Mouse (Mus musculus): ENCODE measurements around the gene Gm28635. TPM values are rescaled to one million over a fixed set of nuclear protein-coding genes. Genes with fewer than 3 reads are reported as not detected.
"Not testable (repeated sequence)": the region's sequence is repeated elsewhere in the genome, so short reads cannot be mapped to it uniquely, and the experiment has no call there.

Gm28635 gene
- total RNA-seq, 2 experiments from 2014 or later: 4.1 to 4.8 TPM

DNA sequence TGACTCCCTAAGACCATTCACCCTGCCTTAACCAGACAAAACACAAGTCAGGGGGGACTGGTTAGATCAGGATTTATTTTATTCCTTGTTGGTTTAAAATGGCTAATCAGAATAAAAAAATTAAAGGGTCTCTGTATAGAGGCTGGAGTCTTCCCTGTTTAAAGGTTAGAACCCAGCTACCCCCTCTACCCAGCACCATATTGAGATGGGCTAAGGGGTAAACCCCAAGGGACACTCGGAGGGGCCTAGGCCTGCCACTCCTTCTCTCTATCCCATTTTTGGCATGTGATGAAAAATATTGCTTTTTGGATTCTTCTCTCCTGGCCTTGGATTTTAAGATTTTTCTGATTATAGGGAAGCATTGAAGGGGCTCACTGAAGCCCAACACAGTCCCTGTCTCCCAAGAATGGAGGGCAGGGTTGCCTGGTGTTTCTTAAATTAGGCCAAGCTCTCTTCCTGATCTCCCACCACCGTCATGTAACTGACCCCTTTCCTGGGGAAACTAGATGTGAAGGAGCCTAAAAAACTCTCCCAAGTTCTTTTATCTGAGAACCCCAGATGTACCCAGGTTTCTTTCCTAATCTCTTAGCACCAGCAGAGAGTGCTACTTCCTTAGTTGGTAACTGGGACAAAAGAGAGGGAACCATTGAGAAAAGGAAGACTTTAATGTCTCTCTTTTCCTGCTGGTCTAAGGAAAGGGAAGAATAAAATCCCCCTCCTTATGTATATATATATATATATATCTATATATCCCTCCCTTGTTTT, 10.4 kb upstream of the Gm28635 start:
- no peak for DNase-seq (ENCODE audit: low spot score in 2 of 2)

DNA sequence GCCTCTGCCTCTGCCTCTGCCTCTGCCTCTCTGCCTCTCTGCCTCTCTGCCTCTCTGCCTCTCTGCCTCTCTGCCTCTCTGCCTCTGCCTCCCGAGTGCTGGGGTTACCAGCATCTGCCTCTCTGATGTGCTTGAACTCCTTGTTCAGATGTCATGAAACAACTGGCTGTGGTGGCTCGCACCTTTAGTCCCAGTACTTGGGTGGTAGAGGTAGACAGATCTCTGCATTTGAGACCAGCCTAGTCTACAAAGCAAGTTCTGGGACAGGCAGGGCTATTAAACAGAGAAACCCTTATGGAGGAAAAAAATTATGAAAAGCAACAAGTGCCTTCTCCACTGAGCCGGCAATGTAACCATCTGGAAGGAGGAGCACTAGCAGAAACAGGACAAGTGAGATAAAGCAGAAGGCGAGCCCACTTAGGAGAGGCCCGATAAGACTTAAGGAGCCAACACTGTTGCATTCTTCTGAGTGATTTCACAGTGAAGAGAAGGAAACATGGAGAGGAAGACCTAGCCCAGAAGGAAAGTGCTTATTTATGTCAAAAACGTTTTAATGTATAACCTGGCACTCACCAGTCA, 4.9 kb upstream of the Gm28635 start:
- DNase-seq (ENCODE audit: low spot score in 2 of 2): no peak

DNA sequence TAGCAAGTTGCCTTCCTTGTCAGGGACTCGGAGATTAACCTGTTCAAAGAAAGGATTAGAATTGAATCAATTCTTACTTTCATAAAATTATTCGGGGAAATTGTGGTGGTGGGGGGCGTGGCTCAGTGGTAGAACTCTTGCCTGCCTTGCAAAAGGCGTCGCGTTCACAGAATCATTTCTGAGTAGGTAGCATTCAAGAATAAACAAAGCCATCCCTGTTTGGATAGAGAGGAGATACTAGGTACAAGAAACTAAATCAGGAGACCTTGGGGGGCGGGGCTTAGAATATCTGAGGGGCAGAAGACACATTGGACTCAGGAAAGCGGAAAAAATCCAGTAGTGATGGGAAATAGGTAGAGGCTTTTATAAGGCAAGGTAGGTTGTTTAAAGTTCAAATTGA, 1.2 kb upstream of the Gm28635 start, which contains the start of gene Tmx2:
TSS of gene Tmx2 (minus strand) at position 125 of the 400 bp plus-strand sequence.
- DNase-seq (ENCODE audit: low spot score in 2 of 2): no peak

DNA sequence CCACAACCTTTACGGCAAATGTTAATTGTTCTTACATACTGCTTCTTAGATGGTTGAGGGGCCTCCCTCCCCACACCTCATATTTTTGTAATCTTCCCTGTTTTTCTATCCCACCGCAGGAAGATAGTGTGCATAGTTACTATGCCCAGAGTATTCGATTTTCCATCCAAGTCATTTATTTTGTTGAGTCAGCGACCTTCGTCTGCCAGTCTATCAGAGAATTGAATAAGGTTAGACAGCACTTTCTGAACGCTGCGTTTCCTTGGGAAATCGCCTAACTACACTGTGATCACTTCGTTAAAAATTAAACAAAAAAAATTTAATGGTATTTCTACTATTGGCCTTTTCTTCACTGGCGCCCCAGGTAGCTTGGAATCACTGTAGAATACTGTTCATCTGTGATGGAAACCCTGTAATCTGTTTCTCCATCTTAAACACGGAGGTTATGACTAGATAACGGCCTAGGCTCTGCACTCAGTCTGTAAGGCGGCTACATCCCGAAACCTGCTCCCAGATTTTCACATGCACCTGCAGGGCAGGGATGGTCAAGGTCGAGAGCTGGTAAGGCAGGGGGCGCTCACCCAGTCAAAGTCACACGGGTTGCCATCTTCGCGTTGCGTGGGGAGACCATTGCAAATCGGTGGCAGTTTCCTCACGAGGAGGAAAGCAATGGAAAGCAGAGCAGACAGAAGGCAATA, 422 bp downstream of the Gm28635 start:
- no peak for DNase-seq (ENCODE audit: low spot score in 2 of 2)

DNA sequence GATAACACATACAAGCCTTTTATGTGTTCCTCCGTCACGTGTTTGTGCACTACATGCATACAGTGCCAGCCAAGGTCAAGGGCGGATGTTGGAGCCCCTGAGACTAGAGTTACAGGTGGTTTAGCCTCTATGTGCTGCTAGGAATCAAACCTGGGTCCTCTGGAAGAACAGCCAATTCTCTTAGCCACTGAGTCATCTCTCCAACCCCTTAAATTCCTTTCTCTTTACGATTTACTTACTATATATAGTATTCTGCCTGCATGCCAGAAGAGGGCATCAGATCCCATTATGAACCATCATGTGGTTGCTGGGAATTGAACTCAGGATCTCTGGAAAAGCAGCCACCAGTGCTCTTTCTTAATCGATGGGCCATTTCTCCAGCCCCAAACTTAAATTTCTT, 6.3 kb downstream of the Gm28635 start:
- DNase-seq (ENCODE audit: low spot score in 2 of 2): not testable (repeated sequence)

DNA sequence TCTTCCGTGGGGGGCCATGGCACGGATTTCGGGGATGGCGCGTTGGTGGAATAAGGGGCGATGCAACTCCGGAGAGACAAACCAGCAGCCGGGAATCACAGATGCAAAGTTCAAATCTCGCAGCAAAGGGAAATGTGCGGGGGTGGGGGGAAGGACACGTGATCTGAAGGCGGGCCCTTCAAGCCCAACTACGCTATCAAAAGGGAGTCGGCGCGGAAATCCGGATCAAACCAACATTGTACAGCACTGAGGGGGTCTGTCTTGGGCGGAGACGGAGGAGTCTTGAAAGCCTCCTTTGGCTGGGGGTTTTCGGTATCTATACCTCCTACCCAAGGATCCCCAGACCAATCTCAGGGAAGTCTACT, 7.3 kb downstream of the Gm28635 start, which contains the start of gene Selenoh:
TSS of gene Selenoh (minus strand) at position 202 of the 365 bp plus-strand sequence.
- DNase-seq (ENCODE audit: low spot score in 2 of 2): peak; percentile 82 to 88

DNA sequence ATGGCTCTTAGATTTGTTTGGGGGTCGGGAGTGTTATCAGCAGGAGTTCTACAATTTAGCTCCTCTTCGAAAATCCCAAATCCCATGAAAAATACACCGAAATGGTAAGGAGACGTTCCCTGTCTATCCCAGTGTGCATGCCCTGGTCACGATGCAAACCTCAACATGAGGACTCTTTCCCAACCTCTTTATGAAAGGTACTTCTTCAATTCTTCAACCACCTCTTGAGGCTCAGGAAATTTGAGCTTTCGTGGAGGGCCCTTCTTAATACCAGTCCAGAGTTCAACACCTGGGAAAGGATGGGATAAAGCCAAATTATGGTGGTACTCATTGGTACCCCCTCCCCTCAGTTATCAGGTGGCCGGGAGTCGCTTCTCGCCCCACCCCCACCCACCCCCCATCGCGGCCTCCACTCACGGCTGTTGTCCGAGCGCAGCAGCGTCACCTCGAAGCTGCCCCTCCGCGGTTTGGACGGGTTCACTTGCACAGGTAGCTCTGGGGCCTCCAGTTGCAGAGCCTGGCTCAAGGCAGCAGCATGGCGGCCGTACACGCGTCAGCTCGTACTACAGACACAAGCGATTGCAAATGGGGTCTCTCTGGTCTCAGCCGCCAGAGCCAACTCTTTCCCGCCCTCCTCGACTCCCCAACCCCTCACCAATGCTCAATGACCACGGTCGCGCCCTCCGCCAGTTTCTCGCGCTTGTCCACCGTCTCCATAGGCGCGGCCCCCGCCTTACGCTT, 7.8 kb downstream of the Gm28635 start:
- DNase-seq (ENCODE audit: low spot score in 2 of 2): no peak

DNA sequence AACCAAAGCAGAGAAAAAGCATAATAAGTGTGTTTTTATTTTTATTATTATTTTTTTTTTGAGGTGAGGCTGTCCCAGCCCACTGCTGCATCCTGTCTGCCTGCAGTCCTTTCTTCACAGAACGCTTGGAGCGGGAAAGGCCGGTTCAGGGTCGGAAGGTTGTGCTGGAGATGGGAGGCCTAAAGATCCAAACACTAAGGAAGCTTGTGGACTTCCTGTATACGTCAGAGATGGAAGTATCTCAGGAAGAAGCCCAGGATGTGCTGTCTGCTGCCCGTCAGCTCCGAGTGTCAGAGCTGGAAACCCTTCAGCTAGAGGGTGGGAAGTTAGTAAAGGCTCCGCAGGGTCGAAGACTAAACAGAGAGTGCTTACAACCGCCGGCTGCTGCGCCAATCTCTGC, 11.8 kb downstream of the Gm28635 start:
- no peak for DNase-seq (ENCODE audit: low spot score in 2 of 2)

DNA sequence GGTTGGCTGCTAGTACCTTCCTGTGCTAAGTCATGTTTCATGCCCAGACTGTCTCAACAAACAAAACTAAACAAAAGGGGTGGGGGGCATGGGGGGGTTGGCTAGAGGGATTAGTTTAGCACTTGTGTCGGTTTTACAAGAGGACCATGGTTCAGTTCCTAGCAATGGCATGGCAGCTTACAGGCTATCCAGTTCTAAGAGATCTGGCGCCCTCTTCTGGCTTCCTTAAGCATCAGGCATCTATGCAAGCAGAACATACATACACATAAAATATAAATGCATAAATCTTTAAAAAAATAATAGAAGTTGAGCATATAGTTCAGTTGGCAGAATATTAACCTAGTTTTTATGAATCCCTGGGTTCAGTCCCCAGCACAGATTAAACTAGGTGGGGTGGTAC, 15.0 kb downstream of the Gm28635 start:
- DNase-seq (ENCODE audit: low spot score in 2 of 2): no peak

DNA sequence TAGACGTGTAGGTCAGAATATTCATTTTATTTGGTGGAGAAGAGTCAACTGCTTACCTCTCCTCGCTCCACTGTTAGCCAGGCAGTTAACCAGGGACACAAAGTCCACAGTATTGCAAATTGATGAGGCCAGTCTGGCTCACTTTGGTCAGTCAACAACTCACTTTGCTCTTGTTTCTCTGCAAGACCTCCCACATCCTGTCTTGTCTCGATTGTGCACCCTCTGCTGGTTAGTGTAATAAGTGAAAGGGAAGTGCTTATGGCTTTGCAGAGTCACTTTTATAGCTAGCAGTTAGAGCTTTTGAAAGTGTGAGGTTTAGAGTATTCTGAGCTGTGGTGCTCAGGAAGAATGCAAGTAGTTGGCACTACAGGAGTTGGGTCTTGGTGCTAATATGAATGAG, 17.6 kb downstream of the Gm28635 start:
- DNase-seq (ENCODE audit: low spot score in 2 of 2): peak in 1 of 2 experiments; percentile 36

DNA sequence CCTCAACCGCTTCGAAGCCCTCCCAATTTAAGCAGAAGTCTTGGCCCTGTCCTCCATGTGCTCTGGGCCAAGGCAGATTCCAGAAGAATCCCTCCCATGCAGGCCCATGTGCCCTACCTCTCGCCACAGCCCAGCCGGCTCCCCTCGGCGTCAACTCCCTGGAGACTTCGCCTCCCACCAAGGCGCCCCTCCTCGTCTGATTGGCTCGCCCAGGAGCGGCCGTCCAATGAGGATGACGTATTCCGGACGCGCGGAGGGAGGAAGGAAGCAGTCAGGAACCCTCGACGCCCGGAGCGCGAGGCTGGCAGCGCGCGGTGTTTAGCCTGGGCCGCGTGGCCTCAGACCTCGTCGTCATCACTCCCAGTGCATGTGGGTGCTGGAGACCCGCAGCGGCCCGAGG, 19.0 kb downstream of the Gm28635 start, which contains the start of gene Btbd18:
TSS of gene Btbd18 (plus strand) at position 274 of the 400 bp plus-strand sequence.
- no peak for DNase-seq (ENCODE audit: low spot score in 2 of 2)

DNA sequence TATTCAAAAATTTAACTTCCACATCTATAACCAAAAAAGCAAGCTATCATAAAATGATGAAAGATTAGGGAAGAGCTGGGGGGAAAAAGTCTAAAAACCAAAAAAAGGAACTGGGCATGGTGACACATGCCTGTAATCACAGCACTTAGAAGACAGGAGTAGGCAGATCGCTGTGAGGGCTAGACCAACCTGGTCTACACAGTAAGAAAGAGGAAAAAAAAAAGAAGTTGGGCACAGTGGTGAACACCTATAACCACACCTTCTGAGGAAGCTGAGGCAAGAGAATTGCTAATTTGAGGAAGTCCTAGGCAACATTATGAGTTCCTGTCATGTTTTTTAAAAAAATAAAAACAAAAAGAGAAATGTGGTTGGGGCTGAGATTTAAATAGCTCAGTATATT, 22.0 kb downstream of the Gm28635 start:
- DNase-seq (ENCODE audit: low spot score in 2 of 2): no peak

DNA sequence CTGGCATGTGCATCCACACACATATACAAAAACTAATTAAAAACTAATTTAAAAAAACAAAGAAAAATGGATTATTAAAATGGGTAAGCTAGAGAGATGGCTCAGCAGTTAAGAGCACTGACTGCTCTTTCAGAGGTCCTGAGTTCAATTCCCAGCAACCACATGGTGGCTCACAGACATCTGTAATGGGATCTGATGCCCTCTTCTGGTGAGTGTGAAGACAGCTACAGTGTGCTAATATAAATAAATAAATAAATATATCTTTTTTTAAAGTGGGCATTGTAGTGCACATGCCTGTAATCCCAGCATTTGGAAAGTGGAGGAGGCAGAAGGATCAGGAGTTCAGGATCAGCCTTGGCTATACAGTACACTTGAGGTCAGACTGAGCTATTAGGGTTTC, 24.5 kb downstream of the Gm28635 start:
- no peak for DNase-seq (ENCODE audit: low spot score in 2 of 2)

DNA sequence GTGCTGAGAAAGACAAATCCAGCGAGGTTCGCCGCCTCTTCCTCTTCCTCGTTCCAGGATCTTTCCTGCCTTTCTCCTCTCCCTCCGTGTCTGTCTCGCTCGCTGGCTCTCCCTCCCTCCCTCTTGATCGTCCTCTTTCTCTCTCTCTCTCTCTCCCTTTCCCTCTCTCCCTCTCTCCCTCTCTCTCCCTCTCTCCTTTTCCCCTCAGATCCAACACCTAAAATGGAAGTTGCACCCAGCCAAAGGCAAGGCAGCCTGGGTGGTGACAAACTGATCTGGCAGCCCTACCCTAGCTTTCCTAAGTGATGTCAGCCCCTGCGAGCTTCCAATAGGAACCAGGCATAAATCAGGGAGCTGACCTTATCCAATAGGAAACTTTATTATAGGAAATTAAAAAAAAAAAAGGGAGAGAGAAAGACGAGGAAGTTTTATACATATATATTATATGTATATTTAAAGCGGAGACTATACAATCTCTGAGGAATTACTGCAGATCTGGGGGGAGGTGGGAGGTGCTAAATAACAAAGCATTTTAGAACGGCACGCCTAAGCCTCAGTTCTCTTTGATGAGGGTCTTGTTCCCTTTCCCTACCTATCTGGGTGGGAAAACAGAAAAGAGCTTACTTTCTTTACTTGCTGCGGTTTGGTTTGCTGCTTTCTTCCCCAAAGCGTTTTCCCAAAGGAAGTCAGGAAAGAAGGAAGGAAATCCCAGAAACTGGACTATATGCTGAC, 27.2 kb downstream of the Gm28635 start, which contains the start of gene Ctnnd1:
TSS of gene Ctnnd1 (minus strand) at position 302 of the 732 bp plus-strand sequence.
- peak; percentile 75 to 83 for DNase-seq (ENCODE audit: low spot score in 2 of 2)

DNA sequence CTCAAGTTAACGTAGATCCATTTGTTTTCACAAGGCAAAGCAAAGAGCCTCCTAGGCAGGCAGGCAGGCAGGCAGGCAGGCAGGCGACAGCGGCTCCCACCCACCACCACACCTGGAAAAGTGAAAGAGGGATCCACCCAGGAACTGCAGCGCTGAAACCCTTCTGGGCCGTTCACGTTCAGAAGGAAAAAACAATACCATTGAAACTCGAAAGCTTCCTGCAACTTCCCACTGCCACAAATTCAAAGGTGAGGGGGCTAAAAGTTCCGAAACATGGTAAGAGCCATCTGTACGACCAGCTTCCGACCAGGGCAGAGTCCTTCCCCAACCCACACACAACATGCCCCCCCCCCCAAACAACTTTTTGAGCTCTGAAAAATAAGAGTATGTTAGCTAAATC, 28.2 kb downstream of the Gm28635 start:
- no peak for DNase-seq (ENCODE audit: low spot score in 2 of 2)

DNA sequence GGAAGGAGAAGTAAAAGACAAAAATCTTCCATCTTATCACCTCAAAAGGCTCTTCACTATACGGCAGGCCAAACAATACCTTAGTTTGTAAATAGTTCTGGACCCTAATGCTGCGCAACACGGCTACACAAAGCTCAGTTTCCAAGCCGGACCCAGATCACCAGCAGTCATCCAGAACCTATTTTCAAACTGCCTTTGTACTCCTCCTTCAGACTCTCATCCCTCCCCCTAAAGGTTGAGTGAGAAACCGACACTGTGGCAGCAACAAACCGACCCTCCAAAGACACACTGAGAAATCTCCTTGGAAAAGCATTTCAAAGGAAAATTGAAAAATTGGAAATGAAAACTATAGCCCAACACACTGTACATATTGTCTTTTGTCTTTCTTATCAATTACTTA, 29.5 kb downstream of the Gm28635 start:
- DNase-seq (ENCODE audit: low spot score in 2 of 2): no peak

DNA sequence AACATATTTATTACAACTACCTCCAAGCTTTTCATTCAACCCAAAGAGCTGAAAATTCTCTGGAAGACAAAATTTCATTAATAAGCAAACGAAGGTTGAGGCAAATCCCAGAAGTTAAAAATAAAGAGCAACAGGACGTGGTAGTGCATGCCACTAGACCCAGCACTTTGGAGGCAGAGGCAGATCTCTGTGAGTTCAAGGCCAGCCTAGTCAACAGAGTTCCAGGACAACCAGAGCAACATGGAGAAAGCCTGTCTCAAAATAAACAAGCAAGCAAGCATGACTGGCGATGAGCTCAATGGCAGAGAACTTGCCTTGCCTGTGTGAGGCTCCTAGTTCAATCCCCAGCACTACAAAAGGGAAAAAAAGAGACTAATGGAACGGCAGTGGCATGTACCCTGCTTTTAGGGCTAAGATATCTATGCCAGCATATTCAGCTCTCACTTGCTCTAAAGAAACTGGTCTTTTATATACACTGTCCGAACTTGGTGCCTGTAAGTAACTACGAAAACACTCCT, 30.7 kb downstream of the Gm28635 start:
- DNase-seq (ENCODE audit: low spot score in 2 of 2): no peak

DNA sequence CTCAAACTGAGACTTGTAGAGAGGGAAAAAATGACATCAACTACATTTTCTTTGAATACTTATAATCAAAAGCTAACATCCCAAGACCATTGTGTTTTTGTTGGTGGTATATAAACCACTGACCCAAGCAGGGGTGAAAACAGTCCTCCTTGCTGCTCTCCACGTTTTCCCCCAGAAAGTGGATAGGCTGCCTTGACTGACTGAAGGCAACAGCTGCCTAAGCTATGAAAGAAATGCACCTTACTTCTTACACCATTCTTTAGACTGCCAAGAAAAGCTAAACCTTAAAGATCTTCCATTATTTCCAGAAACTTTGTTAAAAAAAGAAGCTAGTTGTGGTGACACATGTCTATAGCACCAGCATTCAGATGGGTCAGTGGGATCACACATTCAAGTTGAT, 31.7 kb downstream of the Gm28635 start:
- DNase-seq (ENCODE audit: low spot score in 2 of 2): no peak

DNA sequence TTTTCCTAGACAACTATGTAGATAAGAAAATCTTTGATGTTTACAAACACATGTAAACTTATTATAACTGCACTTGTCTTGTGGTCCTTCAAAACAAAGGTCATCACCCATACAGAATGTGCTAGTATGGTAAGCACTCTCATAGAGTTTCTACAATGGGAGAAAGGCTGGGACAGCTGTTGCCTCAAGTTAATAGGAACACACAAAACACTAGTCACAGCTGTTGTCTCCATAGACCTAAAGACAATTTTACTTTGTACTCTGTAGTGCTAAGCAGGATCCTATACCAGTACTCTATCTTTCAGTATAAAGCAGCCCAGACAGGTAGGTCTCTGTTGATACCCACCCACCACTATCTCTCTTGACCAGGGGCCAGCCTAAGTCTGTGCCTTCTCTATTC, 37.0 kb downstream of the Gm28635 start:
- no peak for DNase-seq (ENCODE audit: low spot score in 2 of 2)

DNA sequence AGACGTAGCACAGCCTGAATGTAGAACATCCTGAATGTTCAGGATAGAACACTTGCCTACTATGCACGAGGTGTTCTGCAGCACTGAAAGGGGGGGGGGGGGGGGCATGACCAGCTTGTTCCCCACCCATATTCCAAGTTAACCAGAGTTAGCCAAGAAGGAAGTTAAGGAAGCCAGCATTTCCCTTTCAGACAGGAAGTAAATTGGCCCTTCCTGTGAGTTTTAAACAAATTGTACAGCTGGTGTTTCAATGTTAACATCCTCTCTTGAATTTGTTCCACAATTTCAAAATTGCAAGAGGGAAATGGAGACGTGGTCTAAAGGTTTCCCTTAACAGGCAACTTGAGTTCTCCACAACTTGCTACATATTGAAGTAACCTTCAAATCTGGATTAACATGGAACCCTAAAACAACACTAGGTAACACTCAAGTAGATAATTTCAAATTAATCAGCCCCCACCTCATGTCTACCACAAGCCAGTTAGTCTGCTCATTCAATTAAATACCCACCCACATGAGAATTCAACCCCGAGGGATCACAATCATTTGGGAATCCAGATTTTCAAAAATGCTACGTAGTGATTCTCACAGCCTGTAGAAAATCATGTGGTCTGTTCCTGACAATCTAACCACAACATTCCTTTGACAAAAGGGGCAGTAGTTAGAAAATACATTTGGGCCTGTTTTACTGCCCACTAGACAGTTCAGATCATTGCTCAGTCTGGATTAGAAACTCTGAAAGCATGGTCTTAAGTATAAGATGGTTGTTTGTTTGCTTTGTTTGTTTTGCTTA, 39.2 kb downstream of the Gm28635 start:
- no peak for DNase-seq (ENCODE audit: low spot score in 2 of 2)
